Mouse (Mus musculus): ENCODE measurements at regions not wholly inside any gene's neighbourhood (a gene's known extent, or its start where the extent isn't known, plus 50 kb on each side); places are given as distances from the start of the nearest gene placed in this dataset.

GRCm38 (mm10) chr11:57899335-57899734 lies 66.7 kb upstream of the Hand1 start:
- DNase-seq: no peak

- DNase-seq: no peak
Measured at GRCm38 (mm10) chr11:57895497-57895896, 62.9 kb upstream of the Hand1 start.

GRCm38 (mm10) chr11:57882736-57883635 lies 50.4 kb upstream of the Hand1 start:
- DNase-seq: no peak

Measured in cerebellum, postnatal 36 days (tissue).